Mouse (Mus musculus): ENCODE measurements around the gene Nrsn2. TPM values are rescaled to one million over a fixed set of nuclear protein-coding genes. Genes with fewer than 3 reads are reported as not detected.

Gene Nrsn2
- not detected for polyA plus RNA-seq (2012; fragmentation: generic; extraction: Trizol)
- long read RNA-seq, experiment 1, result 0 reads
- long read RNA-seq, experiment 2, result 0 reads

GRCm38 (mm10) chr2:152376345-152376741 lies at the start of gene Nrsn2:
Nrsn2 (minus strand) TSS chr2:152376638.
- TF ChIP-seq USF1 (IDR thresholded peaks at IDR 0.05; ENCODE audit: low read depth), result no peak
- no peak for TF ChIP-seq FOSL1 (IDR thresholded peaks at IDR 0.05; ENCODE audit: insufficient read depth, low read length, poor library complexity, severe bottlenecking)
- TF ChIP-seq MYOD1 (IDR thresholded peaks at IDR 0.05; ENCODE audit: control insufficient read depth, insufficient read length, low read depth), result no peak
- TF ChIP-seq MYOG (IDR thresholded peaks at IDR 0.05; ENCODE audit: control insufficient read depth, extremely low read depth, insufficient read length), result no peak
- no peak for TF ChIP-seq CTCF (IDR thresholded peaks at IDR 0.05; ENCODE audit: control insufficient read depth, insufficient read depth, insufficient read length)
- no peak for TF ChIP-seq MAX (IDR thresholded peaks at IDR 0.05)
- TF ChIP-seq CEBPB (IDR thresholded peaks at IDR 0.05; ENCODE audit: low read depth), result no peak
- Histone ChIP-seq H3ac (ENCODE audit: control insufficient read depth, insufficient read length, low read depth) (no peak within 1 kb of the TSS), H3K27me3 (ENCODE audit: control insufficient read depth, insufficient read depth, insufficient read length) (peaks cover 40% of the 10 kb centered on the region), H3K36me3 (ENCODE audit: control insufficient read depth, insufficient read depth) (no peaks in the 10 kb centered on the region), H3K79me2 (ENCODE audit: control insufficient read depth, insufficient read depth) (no peaks in the 10 kb centered on the region), H3K79me3 (ENCODE audit: low read depth) (no peaks in the 10 kb centered on the region), H3K4me3 (ENCODE audit: insufficient read depth, poor library complexity, severe bottlenecking) (no peak within 1 kb of the TSS)

GRCm38 (mm10) chr2:152415786-152416185 lies 39.3 kb upstream of the Nrsn2 start:
- Histone ChIP-seq H3K79me2 (ENCODE audit: control insufficient read depth, insufficient read depth) (no peaks in the 10 kb centered on the region), H3K79me3 (ENCODE audit: low read depth) (no peaks in the 10 kb centered on the region), H3ac (ENCODE audit: control insufficient read depth, insufficient read length, low read depth) (no peak overlapping the region), H3K4me3 (ENCODE audit: insufficient read depth, poor library complexity, severe bottlenecking) (no peak overlapping the region), H3K36me3 (ENCODE audit: control insufficient read depth, insufficient read depth) (no peaks in the 10 kb centered on the region), H3K27me3 (ENCODE audit: control insufficient read depth, insufficient read depth, insufficient read length) (peaks cover 3% of the 10 kb centered on the region)
- TF ChIP-seq MYOD1 (IDR thresholded peaks at IDR 0.05; ENCODE audit: control insufficient read depth, insufficient read length, low read depth) (no peak), CEBPB (IDR thresholded peaks at IDR 0.05; ENCODE audit: low read depth) (no peak), USF1 (IDR thresholded peaks at IDR 0.05; ENCODE audit: low read depth) (no peak), MAX (IDR thresholded peaks at IDR 0.05) (no peak), MYOG (IDR thresholded peaks at IDR 0.05; ENCODE audit: control insufficient read depth, extremely low read depth, insufficient read length) (no peak), FOSL1 (IDR thresholded peaks at IDR 0.05; ENCODE audit: insufficient read depth, low read length, poor library complexity, severe bottlenecking) (no peak), CTCF (IDR thresholded peaks at IDR 0.05; ENCODE audit: control insufficient read depth, insufficient read depth, insufficient read length) (no peak)

- H3K36me3 ChIP-seq (ENCODE audit: control insufficient read depth, insufficient read depth), result no peaks in the 10 kb centered on the region
- no peaks in the 10 kb centered on the region for H3K79me3 ChIP-seq (ENCODE audit: low read depth)
- H3K79me2 ChIP-seq (ENCODE audit: control insufficient read depth, insufficient read depth), result no peaks in the 10 kb centered on the region
- peaks cover 3% of the 10 kb centered on the region for H3K27me3 ChIP-seq (ENCODE audit: control insufficient read depth, insufficient read depth, insufficient read length)
- no peak within 1 kb of the TSS for H3ac ChIP-seq (ENCODE audit: control insufficient read depth, insufficient read length, low read depth)
- H3K4me3 ChIP-seq (ENCODE audit: insufficient read depth, poor library complexity, severe bottlenecking), result no peak within 1 kb of the TSS
- no peak for TF ChIP-seq CEBPB (IDR thresholded peaks at IDR 0.05; ENCODE audit: low read depth)
Observed at GRCm38 (mm10) chr2:152415287-152415686, 38.8 kb upstream of the Nrsn2 start, which contains the start of gene 6820408C15Rik. 6820408C15Rik (plus strand) TSS chr2:152415587.

- Histone ChIP-seq H3K36me3 (ENCODE audit: control insufficient read depth, insufficient read depth) (no peaks in the 10 kb centered on the region), H3K27me3 (ENCODE audit: control insufficient read depth, insufficient read depth, insufficient read length) (peaks cover 3% of the 10 kb centered on the region), H3K79me2 (ENCODE audit: control insufficient read depth, insufficient read depth) (no peaks in the 10 kb centered on the region), H3K4me3 (ENCODE audit: insufficient read depth, poor library complexity, severe bottlenecking) (no peak within 1 kb of the TSS), H3K79me3 (ENCODE audit: low read depth) (no peaks in the 10 kb centered on the region), H3ac (ENCODE audit: control insufficient read depth, insufficient read length, low read depth) (no peak within 1 kb of the TSS)
- no peak for TF ChIP-seq MYOG (IDR thresholded peaks at IDR 0.05; ENCODE audit: control insufficient read depth, extremely low read depth, insufficient read length)
- no peak for TF ChIP-seq MAX (IDR thresholded peaks at IDR 0.05)
- TF ChIP-seq FOSL1 (IDR thresholded peaks at IDR 0.05; ENCODE audit: insufficient read depth, low read length, poor library complexity, severe bottlenecking), result no peak
- TF ChIP-seq MYOD1 (IDR thresholded peaks at IDR 0.05; ENCODE audit: control insufficient read depth, insufficient read length, low read depth), result no peak
- no peak for TF ChIP-seq CTCF (IDR thresholded peaks at IDR 0.05; ENCODE audit: control insufficient read depth, insufficient read depth, insufficient read length)
- TF ChIP-seq USF1 (IDR thresholded peaks at IDR 0.05; ENCODE audit: low read depth), result no peak
- TF ChIP-seq CEBPB (IDR thresholded peaks at IDR 0.05; ENCODE audit: low read depth), result no peak
Observed at GRCm38 (mm10) chr2:152414591-152415165, 38.2 kb upstream of the Nrsn2 start, which contains the start of gene Zcchc3. Zcchc3 (minus strand) TSS chr2:152415027.

GRCm38 (mm10) chr2:152413765-152414584 lies 37.5 kb upstream of the Nrsn2 start:
- peaks cover 3% of the 10 kb centered on the region for H3K27me3 ChIP-seq (ENCODE audit: control insufficient read depth, insufficient read depth, insufficient read length)
- H3K79me2 ChIP-seq (ENCODE audit: control insufficient read depth, insufficient read depth), result no peaks in the 10 kb centered on the region
- H3K79me3 ChIP-seq (ENCODE audit: low read depth), result no peaks in the 10 kb centered on the region
- no peak overlapping the region for H3ac ChIP-seq (ENCODE audit: control insufficient read depth, insufficient read length, low read depth)
- H3K36me3 ChIP-seq (ENCODE audit: control insufficient read depth, insufficient read depth), result no peaks in the 10 kb centered on the region
- H3K4me3 ChIP-seq (ENCODE audit: insufficient read depth, poor library complexity, severe bottlenecking), result no peak overlapping the region
- TF ChIP-seq FOSL1 (IDR thresholded peaks at IDR 0.05; ENCODE audit: insufficient read depth, low read length, poor library complexity, severe bottlenecking) (no peak), CEBPB (IDR thresholded peaks at IDR 0.05; ENCODE audit: low read depth) (no peak), MYOD1 (IDR thresholded peaks at IDR 0.05; ENCODE audit: control insufficient read depth, insufficient read length, low read depth) (no peak), CTCF (IDR thresholded peaks at IDR 0.05; ENCODE audit: control insufficient read depth, insufficient read depth, insufficient read length) (no peak), MAX (IDR thresholded peaks at IDR 0.05) (no peak), MYOG (IDR thresholded peaks at IDR 0.05; ENCODE audit: control insufficient read depth, extremely low read depth, insufficient read length) (no peak), USF1 (IDR thresholded peaks at IDR 0.05; ENCODE audit: low read depth) (no peak)

Data from C2C12 (cell line).